Mouse (Mus musculus) C2C12 (cell line): ENCODE results near the gene Gps1. TPM values are rescaled to one million over a fixed set of nuclear protein-coding genes. Genes with fewer than 3 reads are reported as not detected.
A peak's percentile ranks its signal among the peaks of the same experiment; 100 is the strongest.

Source experiments
- H3K27me3 ChIP-seq: one replicate; pipeline ENCODE4 v1.6.1; 2011; ENCODE audit not compliant: control insufficient read depth, insufficient read depth, insufficient read length
- H3K36me3 ChIP-seq: one replicate; pipeline ENCODE4 v1.6.1; 2011; ENCODE audit not compliant: control insufficient read depth, insufficient read depth
- H3K4me3 ChIP-seq: one replicate; pipeline ENCODE4 v1.5.1; 2011; ENCODE audit warnings: mild to moderate bottlenecking, control low read depth; ENCODE audit not compliant: poor library complexity, insufficient read depth, severe bottlenecking
- H3K79me2 ChIP-seq: one replicate; pipeline ENCODE4 v1.6.1; 2011; ENCODE audit not compliant: control insufficient read depth, insufficient read depth
- H3K79me3 ChIP-seq: one replicate; pipeline ENCODE4 v1.6.1; 2011; ENCODE audit warnings: low read depth, control low read depth
- H3ac ChIP-seq: one replicate; pipeline ENCODE3; 2011; ENCODE audit warnings: low read depth; ENCODE audit not compliant: control insufficient read depth, insufficient read length
- CEBPB ChIP-seq: IDR thresholded peaks from one replicate; pipeline ENCODE4 v1.6.1; 2011; ENCODE audit warnings: low read depth, mild to moderate bottlenecking, control low read depth, moderate library complexity
- CTCF ChIP-seq: IDR thresholded peaks from one replicate; pipeline ENCODE4 v1.5.1; 2011; ENCODE audit not compliant: control insufficient read depth, insufficient read depth, insufficient read length
- FOSL1 ChIP-seq: IDR thresholded peaks from one replicate; pipeline ENCODE4 v1.8.0; 2011; ENCODE audit warnings: mild to moderate bottlenecking, low read length; ENCODE audit not compliant: poor library complexity, insufficient read depth, severe bottlenecking
- MAX ChIP-seq: IDR thresholded peaks from one replicate; pipeline ENCODE4 v1.6.1; 2011; ENCODE audit warnings: mild to moderate bottlenecking, control low read depth
- MYOD1 ChIP-seq: IDR thresholded peaks from one replicate; pipeline ENCODE4 v1.6.1; 2011; ENCODE audit warnings: low read depth; ENCODE audit not compliant: control insufficient read depth, insufficient read length
- MYOG ChIP-seq: IDR thresholded peaks from one replicate; pipeline ENCODE4 v1.6.1; 2011; ENCODE audit not compliant: control insufficient read depth, insufficient read length; ENCODE audit errors: extremely low read depth
- USF1 ChIP-seq: IDR thresholded peaks from one replicate; pipeline ENCODE4 v1.6.1; 2011; ENCODE audit warnings: low read depth, mild to moderate bottlenecking, control low read depth, moderate library complexity
- long read RNA-seq, 2 experiments: library from polyadenylated mRNA; unstranded; transcript quantifications; one replicate each; pipeline ENCODE4 v2.0.0; 2019 to 2020
- polyA plus RNA-seq: library from polyadenylated mRNA; unstranded; fragments of >200 nt; fragmentation: generic; extraction: Trizol; gene quantifications from one replicate; pipeline ENCODE4 v1.2.1, GENCODE M21; 2012; ENCODE audit warnings: missing spikeins

Gps1 gene
- 187 TPM for polyA plus RNA-seq
- long read RNA-seq, experiment 1, transcript Gps1-201 (13 exons, 1,925 nt): minor isoform, 9 of 179 reads
- long read RNA-seq, experiment 1, transcript Gps1-208 (14 exons, 1,843 nt): minor isoform, 6 of 179 reads
- long read RNA-seq, experiment 1, transcript Gps1-207 (14 exons, 2,000 nt): minor isoform, 27 of 179 reads
- long read RNA-seq, experiment 1, transcript Gps1-202 (14 exons, 1,827 nt): major isoform, 103 of 179 reads
- long read RNA-seq, experiment 1, partial matches to known transcripts: 27 of 179 reads
- long read RNA-seq, experiment 1, other reads (novel, unspliced or antisense): 7 of 179 reads
- long read RNA-seq, experiment 2, transcript Gps1-208 (14 exons, 1,843 nt): minor isoform, 62 of 1,622 reads
- long read RNA-seq, experiment 2, transcript Gps1-201 (13 exons, 1,925 nt): minor isoform, 132 of 1,622 reads
- long read RNA-seq, experiment 2, transcript Gps1-207 (14 exons, 2,000 nt): minor isoform, 399 of 1,622 reads
- long read RNA-seq, experiment 2, transcript Gps1-202 (14 exons, 1,827 nt): major isoform, 815 of 1,622 reads
- long read RNA-seq, experiment 2, partial matches to known transcripts: 123 of 1,622 reads
- long read RNA-seq, experiment 2, other reads (novel, unspliced or antisense): 91 of 1,622 reads

GRCm38 (mm10) chr11:120784064-120784791 is at the start of gene Gps1, which contains the start of gene Rfng:
Gps1 (plus strand) TSS chr11:120784272.
Rfng (minus strand) TSS chr11:120784207.
- Histone ChIP-seq H3K27me3 (no peaks in the 10 kb centered on the region), H3K79me2 (peaks cover 41% of the 10 kb centered on the region), H3K4me3 (peak within 1 kb of the TSS; percentile 91), H3K79me3 (peaks cover 11% of the 10 kb centered on the region), H3K36me3 (peaks cover 39% of the 10 kb centered on the region), H3ac (peak within 1 kb of the TSS; percentile 92)
- TF ChIP-seq MYOG (no peak), MAX (peak; percentile 41), MYOD1 (no peak), CEBPB (no peak)

- Histone ChIP-seq H3ac (no peak overlapping the region), H3K36me3 (no peaks in the 10 kb centered on the region), H3K79me3 (no peaks in the 10 kb centered on the region), H3K79me2 (no peaks in the 10 kb centered on the region), H3K27me3 (peaks cover 8% of the 10 kb centered on the region), H3K4me3 (no peak overlapping the region)
- TF ChIP-seq CTCF: no peak
- TF ChIP-seq USF1: no peak
- no peak for TF ChIP-seq FOSL1
- TF ChIP-seq CEBPB: no peak
- no peak for TF ChIP-seq MYOD1
- no peak for TF ChIP-seq MYOG
- no peak for TF ChIP-seq MAX
Observed at GRCm38 (mm10) chr11:120736424-120736823, 47.6 kb upstream of the Gps1 start.

- Histone ChIP-seq H3K27me3 (peaks cover 24% of the 10 kb centered on the region), H3K79me3 (no peaks in the 10 kb centered on the region), H3K79me2 (no peaks in the 10 kb centered on the region), H3ac (no peak overlapping the region), H3K4me3 (no peak overlapping the region), H3K36me3 (no peaks in the 10 kb centered on the region)
- no peak for TF ChIP-seq MYOG
- no peak for TF ChIP-seq CTCF
- TF ChIP-seq MYOD1: no peak
- TF ChIP-seq CEBPB: no peak
- TF ChIP-seq MAX: no peak
- no peak for TF ChIP-seq USF1
- TF ChIP-seq FOSL1: no peak
Observed at GRCm38 (mm10) chr11:120740981-120741380, 43.1 kb upstream of the Gps1 start.

GRCm38 (mm10) chr11:120744121-120744701 is 39.9 kb upstream of the Gps1 start:
- no peak overlapping the region for H3ac ChIP-seq
- no peak overlapping the region for H3K4me3 ChIP-seq
- TF ChIP-seq MYOD1 (no peak), CTCF (no peak), FOSL1 (no peak), USF1 (no peak), MAX (no peak), CEBPB (no peak), MYOG (no peak)
- H3K27me3 ChIP-seq: peaks cover 24% of the 10 kb centered on the region
- no peaks in the 10 kb centered on the region for H3K79me2 ChIP-seq
- no peaks in the 10 kb centered on the region for H3K79me3 ChIP-seq
- H3K36me3 ChIP-seq: no peaks in the 10 kb centered on the region

- no peak overlapping the region for H3ac ChIP-seq
- no peak for TF ChIP-seq MYOD1
- H3K79me2 ChIP-seq: no peaks in the 10 kb centered on the region
- no peaks in the 10 kb centered on the region for H3K79me3 ChIP-seq
- H3K4me3 ChIP-seq: no peak overlapping the region
- H3K27me3 ChIP-seq: peaks cover 6% of the 10 kb centered on the region
- H3K36me3 ChIP-seq: no peaks in the 10 kb centered on the region
Observed at GRCm38 (mm10) chr11:120747974-120748373, 36.1 kb upstream of the Gps1 start.
